ENCODE assay signal across 14 mouse cellular contexts in genomic region chr17:31091023-31091735, GRCm38 (mm10). TPM values are rescaled to one million over a fixed set of nuclear protein-coding genes. Genes with fewer than 3 reads are reported as not detected.
DNase-seq lines count a peak whose midpoint lies in the region; ATAC-seq and TF ChIP-seq lines count a peak whose summit lies in the region.
"Had no signal": no experiment of that assay in that cellular context is flagged by ENCODE, and none has a peak within 500 bp of the region (broad histone marks: within the 10 kb centered on the region; RNA-seq: fewer than 3 reads in every experiment).

No protein-coding gene starts in this region.

- peaks cover 17% of the 10 kb centered on the region for H3K4me1 ChIP-seq in lung, embryonic 14.5 days (ENCODE audit: insufficient read depth)
- H3K4me1 ChIP-seq in erythroblast, embryonic 14.5 days (ENCODE audit: control insufficient read depth) = peaks cover 87% of the 10 kb centered on the region
- peaks cover 76% of the 10 kb centered on the region for H3K4me1 ChIP-seq in liver, embryonic 13.5 days (replicated peaks)
- H3K4me1 ChIP-seq in neural tube, embryonic 14.5 days (ENCODE audit: control insufficient read depth, insufficient read depth, low read length) = peaks cover 26% of the 10 kb centered on the region

- DNase-seq in lung, embryonic 14.5 days = no peak
- DNase-seq in lung, postnatal 4 days = no peak
- peak; percentile 78 for DNase-seq in liver, embryonic 13.5 days
- DNase-seq in kidney, postnatal 10 days = no peak
- DNase-seq in yolk sac, embryonic 10.5 days (ENCODE audit: low spot score) = no peak
- DNase-seq in embryo, embryonic 9.5 days (ENCODE audit: extremely low spot score) = no peak
- DNase-seq: adrenal gland, postnatal 10 days; gastrocnemius, postnatal 36 days; kidney, adult 2 months; thymus, postnatal 4 days had no signal

- H3K4me2 ChIP-seq in lung, embryonic 14.5 days = no peak overlapping the region
- H3K4me2 ChIP-seq in liver, embryonic 13.5 days = peak overlapping the region; percentile 58
- no peak overlapping the region for H3K4me2 ChIP-seq in neural tube, embryonic 14.5 days (ENCODE audit: low read depth, low read length)
- H3K4me2 ChIP-seq: limb, embryonic 12.5 days had no signal

- no peak overlapping the region for H3K9ac ChIP-seq in lung, embryonic 14.5 days
- peak overlapping the region; percentile 68 for H3K9ac ChIP-seq in liver, embryonic 13.5 days
- H3K9ac ChIP-seq in neural tube, embryonic 14.5 days (replicated peaks; ENCODE audit: low read depth, low read length) = no peak overlapping the region
- H3K9ac ChIP-seq: limb, embryonic 12.5 days had no signal

- H3K36me3 ChIP-seq in lung, embryonic 14.5 days (ENCODE audit: insufficient read depth) = no peaks in the 10 kb centered on the region
- peaks cover 11% of the 10 kb centered on the region for H3K36me3 ChIP-seq in erythroblast, embryonic 14.5 days (ENCODE audit: control insufficient read depth)
- H3K36me3 ChIP-seq in liver, embryonic 13.5 days = peaks cover 7% of the 10 kb centered on the region
- no peaks in the 10 kb centered on the region for H3K36me3 ChIP-seq in neural tube, embryonic 14.5 days (ENCODE audit: control insufficient read depth, insufficient read depth, low read length)

- no peak overlapping the region for H3K4me3 ChIP-seq in lung, embryonic 14.5 days (ENCODE audit: low read depth, low read length)
- peak overlapping the region; percentile 31 for H3K4me3 ChIP-seq in erythroblast, embryonic 14.5 days (replicated peaks)
- peak overlapping the region; percentile 22 for H3K4me3 ChIP-seq in liver, embryonic 13.5 days (replicated peaks)
- H3K4me3 ChIP-seq in neural tube, embryonic 14.5 days (ENCODE audit: low read depth, low read length) = no peak overlapping the region
- H3K4me3 ChIP-seq: limb, embryonic 12.5 days had no signal

- 26% methylated on average over 13 of the region's 13 CpGs for WGBS in lung, embryonic 14.5 days
- 10% methylated on average over 13 of the region's 13 CpGs for WGBS in liver, embryonic 13.5 days (ENCODE audit: insufficient replicate concordance)
- WGBS in neural tube, embryonic 14.5 days = 46% methylated on average over 13 of the region's 13 CpGs

- H3K27ac ChIP-seq in lung, embryonic 14.5 days (ENCODE audit: low read depth) = 0 out of 2 replicates have a peak overlapping the region, but pooled peaks have one; percentile 4
- H3K27ac ChIP-seq in liver, embryonic 13.5 days = peak overlapping the region; percentile 90
- H3K27ac ChIP-seq in neural tube, embryonic 14.5 days (ENCODE audit: low read depth, low read length) = no peak overlapping the region
- H3K27ac ChIP-seq: limb, embryonic 12.5 days had no signal

- no peak for ATAC-seq in lung, embryonic 14.5 days (ENCODE audit: insufficient read depth)
- peak; percentile 94 for ATAC-seq in liver, embryonic 13.5 days (ENCODE audit: low read depth)
- 0 out of 2 replicates have a peak, but pooled peaks have one; percentile 10 for ATAC-seq in neural tube, embryonic 14.5 days (ENCODE audit: low read depth)

- H3K27me3 ChIP-seq in lung, embryonic 14.5 days (ENCODE audit: insufficient read depth, low read length) = no peaks in the 10 kb centered on the region; the same call in 1 of the 2 replicates
- H3K27me3 ChIP-seq in erythroblast, embryonic 14.5 days (ENCODE audit: control insufficient read depth) = no peaks in the 10 kb centered on the region
- no peaks in the 10 kb centered on the region for H3K27me3 ChIP-seq in liver, embryonic 13.5 days
- no peaks in the 10 kb centered on the region for H3K27me3 ChIP-seq in neural tube, embryonic 14.5 days (ENCODE audit: control insufficient read depth, insufficient read depth, low read length)
- H3K27me3 ChIP-seq: limb, embryonic 12.5 days had no signal

- no peaks in the 10 kb centered on the region for H3K9me3 ChIP-seq in lung, embryonic 14.5 days (ENCODE audit: low read depth, low read length)
- H3K9me3 ChIP-seq in erythroblast, embryonic 14.5 days (ENCODE audit: control insufficient read depth, low read length) = peaks cover 7% of the 10 kb centered on the region
- H3K9me3 ChIP-seq in liver, embryonic 13.5 days (replicated peaks) = 0 out of 2 replicates have a peak, but pooled peaks cover 4% of the 10 kb centered on the region
- no peaks in the 10 kb centered on the region for H3K9me3 ChIP-seq in neural tube, embryonic 14.5 days (ENCODE audit: control insufficient read depth, low read length)

- no peak for TF ChIP-seq CTCF in lung, embryonic 14.5 days (IDR thresholded peaks at IDR 0.05; ENCODE audit: low read depth)

RNA-seq across cellular contexts. Expression of gene Abcg1, which starts 33.7 kb away (rescaled TPM):
- polyA plus RNA-seq in lung, embryonic 14.5 days (2014; fragmentation: Nextera tagmentation; extraction: Ambion mirVana) = 8.4 and 9.6 TPM in 2 replicates
- polyA plus RNA-seq in erythroblast, embryonic 14.5 days (2012) = 0.05 and 0.09 TPM in 2 replicates
- polyA plus RNA-seq in liver, embryonic 13.5 days (2015; fragmentation: Nextera tagmentation; extraction: Ambion mirVana) = 6.1 and 6.2 TPM in 2 replicates
- polyA plus RNA-seq in neural tube, embryonic 14.5 days (2014; fragmentation: Nextera tagmentation; extraction: Ambion mirVana) = 20.5 and 21.0 TPM in 2 replicates

RNA-seq across cellular contexts. Expression of gene Tff3, which starts 38.3 kb away (rescaled TPM):
- not detected in 2 replicates for polyA plus RNA-seq in lung, embryonic 14.5 days (2014; fragmentation: Nextera tagmentation; extraction: Ambion mirVana)
- not detected in 2 replicates for polyA plus RNA-seq in erythroblast, embryonic 14.5 days (2012)
- polyA plus RNA-seq in liver, embryonic 13.5 days (2015; fragmentation: Nextera tagmentation; extraction: Ambion mirVana) = 4.7 and 6.0 TPM in 2 replicates
- polyA plus RNA-seq in neural tube, embryonic 14.5 days (2014; fragmentation: Nextera tagmentation; extraction: Ambion mirVana) = 1.9 TPM in 1 of 2 replicates, not detected in the other
- polyA plus RNA-seq: cortical plate, adult 2 months; kidney, adult 2 months; limb, embryonic 12.5 days had no signal

RNA-seq across cellular contexts. Expression of gene Tff2, which starts 52.9 kb away (rescaled TPM):
- not detected in 2 replicates for polyA plus RNA-seq in lung, embryonic 14.5 days (2014; fragmentation: Nextera tagmentation; extraction: Ambion mirVana)
- polyA plus RNA-seq in erythroblast, embryonic 14.5 days (2012) = not detected in 2 replicates
- polyA plus RNA-seq in liver, embryonic 13.5 days (2015; fragmentation: Nextera tagmentation; extraction: Ambion mirVana) = not detected in 2 replicates
- not detected in 2 replicates for polyA plus RNA-seq in neural tube, embryonic 14.5 days (2014; fragmentation: Nextera tagmentation; extraction: Ambion mirVana)
- polyA plus RNA-seq: cortical plate, adult 2 months; limb, embryonic 12.5 days had no signal

Comparison
In these comparisons a context has a peak if more than half of its experiments do, and no peak if none do; other contexts are left out.
1. H3K4me3 ChIP-seq: peak in erythroblast, embryonic 14.5 days (single experiment) and liver, embryonic 13.5 days (single experiment); none in lung, embryonic 14.5 days (single experiment) and neural tube, embryonic 14.5 days (single experiment).